Mouse (Mus musculus): ENCODE results near the gene Kdm5a.

DNA sequence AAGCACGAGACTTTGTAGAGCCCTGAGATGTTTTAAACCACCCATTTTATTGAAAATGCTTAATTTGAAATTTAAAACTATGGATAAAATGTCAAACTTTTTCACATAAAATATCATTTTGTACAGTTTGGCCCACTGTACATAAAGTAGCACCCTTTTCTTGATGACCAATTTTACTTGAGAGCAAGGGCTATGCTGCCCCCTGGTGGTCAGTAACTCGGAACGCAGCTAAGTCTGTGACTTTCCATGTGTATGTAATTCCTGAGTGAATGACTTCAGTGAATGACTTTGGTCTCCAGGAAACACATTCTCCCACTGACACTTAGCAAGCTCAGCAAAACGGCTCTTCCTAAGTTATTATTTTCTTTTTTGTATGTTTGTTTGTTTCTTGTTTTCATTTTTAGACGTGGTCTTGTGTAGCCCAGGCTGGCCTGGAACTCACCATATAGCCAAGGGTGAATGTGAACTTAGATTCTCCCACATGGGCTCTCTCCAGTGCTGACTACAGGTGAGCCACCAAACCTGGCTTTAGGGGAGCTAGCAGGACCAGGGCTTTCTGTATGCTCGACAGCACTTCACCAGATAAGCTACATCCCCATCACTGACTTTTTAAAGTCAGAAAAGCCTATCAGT lies 39.5 kb upstream of the Kdm5a start:
- TF ChIP-seq CTCF (IDR thresholded peaks at IDR 0.05) (peak; percentile 99), POLR2A (IDR thresholded peaks at IDR 0.05; ENCODE audit: insufficient read depth, low read depth, low read length) (no peak), EP300 (IDR thresholded peaks at IDR 0.05; ENCODE audit: insufficient read depth, low read depth, low read length) (no peak)
